Mouse (Mus musculus): ENCODE data around the gene Tifab. TPM values are rescaled to one million over a fixed set of nuclear protein-coding genes. Genes with fewer than 3 reads are reported as not detected.

The Tifab gene
- 3.1 and 6.6 TPM in 2 replicates for polyA plus RNA-seq (2012; ENCODE audit: insufficient read depth, low replicate concordance)

DNA sequence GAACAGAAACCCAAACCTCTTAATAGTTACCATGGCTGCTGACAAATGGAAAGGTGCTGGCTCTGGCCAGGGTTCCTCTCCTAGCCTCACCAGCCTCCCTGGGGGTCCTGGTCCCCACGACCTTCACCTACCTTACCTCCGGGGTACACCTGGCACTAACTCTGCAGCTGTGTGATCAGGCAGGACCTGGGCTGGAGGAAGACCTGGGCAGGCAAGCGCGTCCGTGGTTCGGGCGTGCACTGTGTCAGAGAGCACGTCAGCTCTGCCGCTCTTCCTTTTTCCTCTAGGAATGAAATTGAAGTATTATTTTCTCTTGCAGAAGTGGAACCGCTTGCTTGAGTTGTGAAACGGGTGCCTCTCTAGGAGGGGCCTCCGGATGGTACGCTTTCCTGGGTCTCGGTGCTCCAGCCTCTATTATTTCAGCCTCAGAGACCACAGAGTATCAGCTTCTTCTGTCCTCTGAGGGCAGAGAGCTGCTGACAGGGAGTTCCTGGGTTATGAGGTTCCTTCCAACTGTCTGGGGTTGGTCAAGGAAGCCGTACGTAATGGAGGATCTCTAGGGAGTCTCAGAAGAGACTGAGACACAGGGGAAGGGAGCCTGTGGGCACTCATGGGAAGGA lies at the start of gene Tifab:
Tifab (minus strand) TSS at position 470 of the 620 bp plus-strand sequence.
- Histone ChIP-seq H3K4me3 (replicated peaks) (peak within 1 kb of the TSS; percentile 87), H3K4me1 (peaks cover 50% of the 10 kb centered on the region), H3K27me3 (replicated peaks) (peaks cover 21% of the 10 kb centered on the region), H3K9me3 (peaks cover 10% of the 10 kb centered on the region), H3K36me3 (replicated peaks; ENCODE audit: low read length) (no peaks in the 10 kb centered on the region)
- no peak for TF ChIP-seq FLI1 (IDR thresholded peaks at IDR 0.05; ENCODE audit: low read length)

DNA sequence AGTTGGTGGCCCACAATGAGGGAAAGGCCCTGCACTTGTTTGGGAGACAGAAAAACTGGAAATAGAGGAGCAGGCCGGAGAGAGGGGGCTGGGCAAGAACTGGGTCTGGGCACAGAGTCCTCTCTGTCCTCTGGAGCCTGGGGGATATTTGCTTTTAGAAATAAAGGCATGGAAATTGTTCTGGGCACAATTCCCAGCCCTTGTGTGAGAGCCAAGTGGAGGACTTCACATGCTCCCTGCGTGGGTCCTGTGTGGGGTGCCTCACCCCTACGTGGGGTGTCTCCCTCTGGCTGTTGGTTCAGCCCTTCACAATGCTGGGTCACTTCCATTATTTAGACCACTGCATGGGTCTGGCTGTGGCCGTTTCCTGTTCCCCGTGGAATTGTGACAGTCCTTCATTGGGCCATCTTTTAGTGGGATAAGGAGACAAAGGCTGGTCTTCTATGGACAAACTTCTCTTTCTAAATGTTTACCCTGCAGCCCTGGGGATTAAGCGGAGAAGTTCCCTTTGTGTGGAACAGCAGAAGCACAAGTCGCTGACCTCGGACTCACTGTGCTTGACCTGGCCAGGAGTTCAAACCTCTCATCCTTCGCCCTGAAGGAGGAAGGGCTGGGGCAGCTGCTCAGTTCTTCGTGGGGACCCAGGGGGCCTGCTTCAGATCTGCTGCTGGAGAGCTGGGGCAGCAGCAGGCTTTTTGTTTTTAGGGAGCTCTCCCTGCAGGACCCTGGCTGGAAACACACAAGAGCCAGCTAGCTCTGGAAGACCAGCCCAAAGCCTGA lies 47.7 kb upstream of the Tifab start:
- peaks cover 87% of the 10 kb centered on the region for H3K27me3 ChIP-seq (replicated peaks)
- TF ChIP-seq FLI1 (IDR thresholded peaks at IDR 0.05; ENCODE audit: low read length): no peak
- no peak for TF ChIP-seq GATA1 (IDR thresholded peaks at IDR 0.05; ENCODE audit: borderline replicate concordance, low read length)
- H3K4me3 ChIP-seq (replicated peaks): no peak overlapping the region
- H3K36me3 ChIP-seq (replicated peaks; ENCODE audit: low read length): no peaks in the 10 kb centered on the region
- peaks cover 6% of the 10 kb centered on the region; the same call in 1 of the 2 replicates for H3K4me1 ChIP-seq
- H3K9me3 ChIP-seq: peaks cover 4% of the 10 kb centered on the region; the same call in 1 of the 2 replicates

DNA sequence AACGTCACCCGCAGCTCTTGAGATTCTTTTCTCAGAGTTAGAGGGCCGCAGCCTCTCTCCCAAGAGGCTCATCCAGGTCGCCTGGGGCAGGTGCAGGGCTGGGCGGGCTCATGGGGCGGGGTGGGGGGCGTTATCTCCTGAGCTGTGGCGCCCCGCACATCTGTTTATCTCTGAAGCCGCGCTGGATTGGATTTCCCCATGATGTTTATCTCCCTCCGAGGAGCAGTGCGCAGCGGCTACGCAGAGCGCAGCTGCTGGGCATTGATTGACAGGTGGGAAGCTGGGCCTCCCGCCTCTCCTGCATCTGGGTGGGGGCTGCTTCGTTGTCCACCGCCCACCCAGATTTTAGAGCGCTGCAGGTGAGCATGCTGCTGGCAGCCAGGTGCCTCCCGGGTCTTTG lies 44.9 kb upstream of the Tifab start:
- TF ChIP-seq FLI1 (IDR thresholded peaks at IDR 0.05; ENCODE audit: low read length) (no peak), GATA1 (IDR thresholded peaks at IDR 0.05; ENCODE audit: borderline replicate concordance, low read length) (no peak)
- H3K36me3 ChIP-seq (replicated peaks; ENCODE audit: low read length): no peaks in the 10 kb centered on the region
- peaks cover 8% of the 10 kb centered on the region; the same call in 1 of the 2 replicates for H3K4me1 ChIP-seq
- H3K9me3 ChIP-seq: peaks cover 4% of the 10 kb centered on the region; the same call in 1 of the 2 replicates
- H3K27me3 ChIP-seq (replicated peaks): peaks cover 91% of the 10 kb centered on the region
- no peak overlapping the region for H3K4me3 ChIP-seq (replicated peaks)

DNA sequence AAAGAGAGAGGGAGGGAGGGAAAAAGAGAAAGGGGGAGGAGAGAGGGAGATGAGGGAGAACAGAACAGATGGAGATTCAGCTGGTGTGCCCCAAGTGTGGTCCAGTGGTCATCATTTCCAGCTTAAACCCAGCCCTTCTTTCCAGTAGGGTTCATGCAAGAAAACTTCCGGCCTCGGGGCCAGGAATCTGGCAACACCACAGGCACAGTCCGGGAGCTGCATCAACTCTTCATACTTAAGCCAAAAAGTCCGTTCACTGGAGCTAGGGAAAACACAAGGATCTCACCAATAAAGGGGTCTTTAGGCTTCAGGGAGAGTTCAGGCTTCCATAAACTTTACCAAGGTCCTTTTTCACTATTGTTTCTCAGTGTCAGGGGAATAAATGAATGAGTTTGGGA lies 44.2 kb upstream of the Tifab start:
- Histone ChIP-seq H3K9me3 (peaks cover 4% of the 10 kb centered on the region; the same call in 1 of the 2 replicates), H3K4me1 (peaks cover 8% of the 10 kb centered on the region; the same call in 1 of the 2 replicates), H3K27me3 (replicated peaks) (peaks cover 90% of the 10 kb centered on the region), H3K4me3 (replicated peaks) (no peak overlapping the region), H3K36me3 (replicated peaks; ENCODE audit: low read length) (no peaks in the 10 kb centered on the region)
- no peak for TF ChIP-seq FLI1 (IDR thresholded peaks at IDR 0.05; ENCODE audit: low read length)
- TF ChIP-seq GATA1 (IDR thresholded peaks at IDR 0.05; ENCODE audit: borderline replicate concordance, low read length): no peak

DNA sequence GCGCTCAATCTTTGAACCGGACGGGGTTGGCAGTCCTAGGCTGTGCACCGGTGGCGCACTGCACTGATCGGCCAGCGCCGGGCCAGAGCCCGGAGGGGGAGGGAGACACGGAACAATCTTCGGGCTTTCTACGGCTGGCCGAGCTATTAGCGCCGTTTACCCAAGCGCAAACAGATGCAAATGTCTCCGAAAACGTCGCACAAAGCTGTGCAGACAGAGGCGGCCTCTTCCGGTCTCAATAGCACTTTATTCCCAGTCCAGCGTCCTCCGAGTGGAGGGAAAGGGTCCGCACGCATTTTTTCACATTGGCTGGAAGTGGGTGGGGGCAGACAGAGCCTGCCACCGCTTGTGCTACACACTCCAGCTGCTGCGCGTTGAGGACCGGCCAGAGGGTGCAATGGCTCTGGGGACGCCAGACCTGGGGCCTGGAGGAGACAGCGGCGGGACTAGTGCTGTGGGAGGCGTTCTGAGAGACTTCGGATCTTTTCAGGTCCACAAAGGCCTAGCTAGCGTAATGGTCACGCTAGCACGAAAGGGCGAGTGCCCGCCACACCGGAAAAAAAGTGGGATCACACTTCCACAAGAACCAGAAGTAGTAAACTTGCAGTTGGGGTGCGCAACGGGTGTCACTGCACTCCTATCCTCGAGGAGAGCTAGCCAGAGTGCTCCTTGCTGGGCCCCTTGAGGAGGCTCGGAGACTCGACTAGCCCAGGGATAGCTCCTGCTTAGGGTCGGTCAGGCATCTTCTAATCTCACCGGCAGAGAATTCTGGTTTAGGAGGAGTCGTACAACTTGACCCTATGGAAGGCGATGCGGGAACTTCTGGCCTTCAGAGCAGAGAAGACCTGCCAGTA lies 43.5 kb upstream of the Tifab start:
- Histone ChIP-seq H3K36me3 (replicated peaks; ENCODE audit: low read length) (no peaks in the 10 kb centered on the region), H3K27me3 (replicated peaks) (peaks cover 87% of the 10 kb centered on the region), H3K4me1 (peaks cover 8% of the 10 kb centered on the region; the same call in 1 of the 2 replicates), H3K9me3 (peaks cover 4% of the 10 kb centered on the region; the same call in 1 of the 2 replicates), H3K4me3 (replicated peaks) (no peak overlapping the region)
- TF ChIP-seq FLI1 (IDR thresholded peaks at IDR 0.05; ENCODE audit: low read length) (no peak), GATA1 (IDR thresholded peaks at IDR 0.05; ENCODE audit: borderline replicate concordance, low read length) (no peak)

DNA sequence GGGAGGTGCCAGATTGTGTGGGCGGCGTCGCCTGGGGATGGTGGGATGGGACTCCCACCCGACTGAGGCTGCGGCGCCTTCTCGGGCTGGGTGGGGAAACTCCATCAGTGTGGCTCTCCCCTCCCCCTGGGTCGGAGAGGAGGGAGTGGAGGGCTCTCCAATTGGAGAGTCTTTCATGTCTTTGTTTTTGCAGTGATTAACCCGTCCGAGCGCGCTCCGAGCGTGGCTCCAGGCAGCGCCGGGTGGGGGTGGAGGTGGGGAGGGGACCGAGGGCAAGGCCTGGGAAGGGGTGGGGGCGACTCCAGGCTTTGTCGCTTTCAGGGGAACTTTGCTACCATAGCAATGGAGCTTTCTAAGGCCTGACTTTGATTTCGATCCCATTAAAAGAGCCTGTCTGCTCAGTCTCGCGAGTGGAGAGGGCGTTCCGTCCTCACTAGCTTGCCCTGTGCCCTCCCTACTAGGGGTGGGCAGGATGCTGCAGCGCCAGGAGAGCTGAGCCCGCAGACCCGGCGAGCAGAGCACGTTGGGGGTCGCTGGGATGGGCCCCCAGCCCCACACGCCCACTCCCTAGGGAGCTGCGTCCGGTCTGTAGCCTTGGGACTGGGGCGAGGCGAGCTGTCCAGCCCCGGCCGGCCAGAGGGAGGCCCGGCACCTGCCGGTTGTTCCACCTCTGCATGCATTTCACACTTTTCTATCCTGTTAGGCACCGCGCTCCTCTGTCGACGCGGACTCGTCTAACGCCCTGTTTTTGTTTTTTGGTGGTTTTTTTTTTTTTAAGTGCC lies 42.6 kb upstream of the Tifab start:
- peaks cover 8% of the 10 kb centered on the region; the same call in 1 of the 2 replicates for H3K4me1 ChIP-seq
- no peaks in the 10 kb centered on the region for H3K36me3 ChIP-seq (replicated peaks; ENCODE audit: low read length)
- TF ChIP-seq GATA1 (IDR thresholded peaks at IDR 0.05; ENCODE audit: borderline replicate concordance, low read length) (no peak), FLI1 (IDR thresholded peaks at IDR 0.05; ENCODE audit: low read length) (no peak)
- peaks cover 87% of the 10 kb centered on the region for H3K27me3 ChIP-seq (replicated peaks)
- H3K9me3 ChIP-seq: peaks cover 4% of the 10 kb centered on the region; the same call in 1 of the 2 replicates
- no peak overlapping the region for H3K4me3 ChIP-seq (replicated peaks)

DNA sequence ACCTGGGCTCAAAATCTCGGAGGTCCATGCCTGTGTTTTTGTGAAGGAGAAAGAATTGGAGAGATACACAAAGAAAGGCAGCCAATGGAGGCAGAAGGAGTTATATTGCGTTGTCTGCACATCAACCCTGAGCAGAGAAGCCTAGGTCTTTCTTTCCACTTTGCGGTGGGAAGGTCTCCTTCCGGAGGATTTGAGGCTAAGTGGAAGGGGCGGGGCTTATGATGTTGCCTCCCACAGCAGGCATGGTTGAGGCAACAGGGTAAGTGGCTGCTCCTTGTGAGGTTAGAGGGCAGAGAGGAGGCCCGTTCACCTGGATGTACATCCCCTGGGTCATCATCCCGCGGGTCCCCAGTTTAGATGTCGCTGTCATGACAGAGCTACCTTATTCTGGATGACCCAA lies 40.6 kb upstream of the Tifab start:
- TF ChIP-seq GATA1 (IDR thresholded peaks at IDR 0.05; ENCODE audit: borderline replicate concordance, low read length): no peak
- TF ChIP-seq FLI1 (IDR thresholded peaks at IDR 0.05; ENCODE audit: low read length): no peak
- no peaks in the 10 kb centered on the region for H3K36me3 ChIP-seq (replicated peaks; ENCODE audit: low read length)
- H3K4me1 ChIP-seq: peaks cover 8% of the 10 kb centered on the region; the same call in 1 of the 2 replicates
- no peak overlapping the region for H3K4me3 ChIP-seq (replicated peaks)
- H3K27me3 ChIP-seq (replicated peaks): peaks cover 89% of the 10 kb centered on the region
- H3K9me3 ChIP-seq: peaks cover 4% of the 10 kb centered on the region; the same call in 1 of the 2 replicates

DNA sequence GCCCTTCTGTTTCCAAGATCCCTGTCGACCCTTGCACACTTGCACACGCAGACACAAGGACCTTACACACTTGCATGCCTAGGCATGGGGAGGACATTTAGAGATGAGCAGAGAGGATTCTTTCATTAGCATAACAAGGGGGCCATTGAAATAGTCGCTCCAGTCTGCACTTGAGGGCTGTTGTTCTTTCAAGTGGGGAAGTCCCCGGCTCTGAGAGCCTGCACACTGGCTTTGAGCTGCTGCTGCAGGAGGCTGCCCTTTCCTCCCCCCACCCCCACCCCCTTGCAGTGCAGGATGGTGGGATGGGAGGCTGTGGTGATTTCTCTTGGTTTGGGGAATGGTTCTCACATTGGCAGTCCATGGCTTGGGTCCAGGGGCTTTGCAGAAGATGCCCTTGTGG lies 37.4 kb upstream of the Tifab start:
- Histone ChIP-seq H3K9me3 (peaks cover 5% of the 10 kb centered on the region), H3K4me3 (replicated peaks) (no peak overlapping the region), H3K36me3 (replicated peaks; ENCODE audit: low read length) (no peaks in the 10 kb centered on the region), H3K4me1 (0 out of 2 replicates have a peak, but pooled peaks cover 3% of the 10 kb centered on the region), H3K27me3 (replicated peaks) (peaks cover 78% of the 10 kb centered on the region)
- TF ChIP-seq FLI1 (IDR thresholded peaks at IDR 0.05; ENCODE audit: low read length) (no peak), GATA1 (IDR thresholded peaks at IDR 0.05; ENCODE audit: borderline replicate concordance, low read length) (no peak)

DNA sequence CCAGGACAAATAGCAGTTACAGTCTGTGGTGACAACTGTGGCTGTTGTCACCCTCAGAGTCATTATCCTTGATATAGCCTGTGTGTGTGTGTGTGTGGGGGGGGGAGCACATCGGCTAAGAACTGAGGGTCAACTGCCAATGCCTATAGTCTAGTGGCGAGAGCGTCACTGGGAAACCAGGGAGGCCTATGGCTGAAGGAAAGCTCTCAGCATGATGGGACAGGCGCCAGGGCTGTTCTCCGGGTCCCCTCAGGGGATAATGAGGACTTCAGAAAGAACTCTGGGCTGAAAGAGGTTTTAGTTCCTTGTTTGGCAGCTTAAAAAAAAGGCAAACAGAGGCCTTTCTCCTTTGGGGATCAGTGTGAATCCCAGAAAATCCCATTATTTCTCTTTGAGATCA lies 35.9 kb upstream of the Tifab start:
- 0 out of 2 replicates have a peak, but pooled peaks cover 3% of the 10 kb centered on the region for H3K4me1 ChIP-seq
- H3K36me3 ChIP-seq (replicated peaks; ENCODE audit: low read length): no peaks in the 10 kb centered on the region
- H3K9me3 ChIP-seq: peaks cover 12% of the 10 kb centered on the region
- no peak for TF ChIP-seq FLI1 (IDR thresholded peaks at IDR 0.05; ENCODE audit: low read length)
- no peak for TF ChIP-seq GATA1 (IDR thresholded peaks at IDR 0.05; ENCODE audit: borderline replicate concordance, low read length)
- no peak overlapping the region for H3K4me3 ChIP-seq (replicated peaks)
- H3K27me3 ChIP-seq (replicated peaks): peaks cover 78% of the 10 kb centered on the region

Measured in megakaryocyte, embryonic 14.5 days (primary cell).